Mouse (Mus musculus) olfactory bulb, adult 2 months (tissue): ENCODE data around the gene Tmem14a.

Source experiments
- CTCF ChIP-seq: fragments of 200-500 bp; IDR thresholded peaks from 2 replicates; pipeline ENCODE4 v1.5.1; 2012; ENCODE audit warnings: low read depth, mild to moderate bottlenecking, low read length, moderate library complexity; ENCODE audit not compliant: insufficient read depth
- POLR2A ChIP-seq: fragments of 200-500 bp; IDR thresholded peaks from 2 replicates; pipeline ENCODE4 v1.6.1; 2012; ENCODE audit warnings: mild to moderate bottlenecking, low read depth, low read length, moderate library complexity; ENCODE audit not compliant: insufficient read depth

- TF ChIP-seq CTCF (no peak), POLR2A (no peak)
Observed at GRCm38 (mm10) chr1:21255625-21256345, 37.4 kb downstream of the Tmem14a start.
